Mouse (Mus musculus) left cerebral cortex, adult 8-10 months (tissue): ENCODE data around the gene Epb41l1. TPM values are rescaled to one million over a fixed set of nuclear protein-coding genes. Genes with fewer than 3 reads are reported as not detected.

Experiments used
- DNase-seq, 2 experiments: peaks; one replicate each; pipeline ENCODE4 v3.0.0; 2022; ENCODE audit warnings: low spot score in 2 of 2
- total RNA-seq, 4 experiments: library from RNA; stranded (reverse); gene quantifications; 2 replicates each; pipeline ENCODE4 v1.2.4; 2022

Epb41l1 gene
- total RNA-seq, 4 experiments from 2014 or later = 359 to 405 (median 385) TPM

DNA sequence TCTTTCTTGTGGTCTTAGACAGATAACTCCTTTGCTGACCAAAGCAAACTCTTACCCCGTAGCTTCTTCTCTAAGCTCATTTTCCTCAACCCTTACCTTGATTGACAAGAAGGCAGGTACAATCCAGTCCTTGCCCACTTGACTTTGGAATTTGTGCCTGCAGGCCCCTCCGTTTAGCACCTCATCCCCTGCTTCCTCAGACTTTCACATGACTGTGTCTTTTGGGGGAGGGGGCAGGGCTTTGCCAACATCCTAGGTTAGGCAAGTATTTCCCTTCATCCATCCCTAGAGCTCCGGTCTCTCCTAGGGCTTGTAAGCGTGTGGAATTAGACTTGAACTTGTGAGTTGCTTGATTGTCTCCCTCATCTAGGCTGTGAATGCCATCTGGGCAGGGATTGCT lies 3.0 kb downstream of the Epb41l1 start:
- DNase-seq = no peak

GRCm38 (mm10) chr2:156425618-156426017 lies 4.9 kb downstream of the Epb41l1 start:
- no peak for DNase-seq

DNA sequence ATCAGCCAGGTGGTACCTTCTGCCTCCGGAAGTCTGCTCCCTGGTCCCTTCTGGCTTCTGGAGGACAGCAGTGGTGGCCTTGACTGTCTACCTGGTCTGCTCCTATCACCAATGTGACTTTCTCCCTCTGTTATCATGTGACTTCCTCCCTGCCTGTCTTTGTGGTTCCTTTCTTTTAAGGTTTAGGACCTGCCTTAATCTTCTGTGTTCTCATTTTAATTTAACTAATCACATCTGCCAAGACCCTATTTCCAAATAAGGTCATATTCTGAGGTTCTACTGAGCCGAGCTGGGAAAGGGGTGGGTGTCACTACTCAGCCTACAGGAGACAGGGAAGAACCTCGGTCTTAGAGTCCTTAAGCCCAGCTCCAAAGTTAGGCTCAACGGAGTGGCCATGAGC lies 5.4 kb downstream of the Epb41l1 start:
- DNase-seq = no peak

GRCm38 (mm10) chr2:156429836-156430235 lies 9.1 kb downstream of the Epb41l1 start:
- no peak for DNase-seq

DNA sequence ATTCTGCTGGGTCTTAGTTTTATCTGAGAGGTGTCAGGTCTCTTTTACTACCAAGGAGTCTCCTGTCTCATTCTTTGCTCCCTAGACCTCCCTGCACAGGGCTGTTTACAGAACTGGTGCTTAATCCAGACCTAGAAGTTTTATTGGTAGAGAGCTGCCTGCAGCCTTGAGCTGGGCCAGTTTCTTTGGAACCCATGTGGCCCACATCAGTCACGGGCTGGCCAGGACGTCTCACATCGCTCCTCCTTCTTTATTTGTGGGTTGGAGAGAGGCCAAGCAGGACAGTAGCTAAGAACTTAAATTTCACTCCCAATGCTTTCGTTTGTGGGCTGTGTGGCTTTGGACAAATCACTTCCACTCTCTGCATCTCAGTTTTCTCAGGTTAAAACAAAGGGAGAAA lies 9.6 kb downstream of the Epb41l1 start:
- no peak for DNase-seq

DNA sequence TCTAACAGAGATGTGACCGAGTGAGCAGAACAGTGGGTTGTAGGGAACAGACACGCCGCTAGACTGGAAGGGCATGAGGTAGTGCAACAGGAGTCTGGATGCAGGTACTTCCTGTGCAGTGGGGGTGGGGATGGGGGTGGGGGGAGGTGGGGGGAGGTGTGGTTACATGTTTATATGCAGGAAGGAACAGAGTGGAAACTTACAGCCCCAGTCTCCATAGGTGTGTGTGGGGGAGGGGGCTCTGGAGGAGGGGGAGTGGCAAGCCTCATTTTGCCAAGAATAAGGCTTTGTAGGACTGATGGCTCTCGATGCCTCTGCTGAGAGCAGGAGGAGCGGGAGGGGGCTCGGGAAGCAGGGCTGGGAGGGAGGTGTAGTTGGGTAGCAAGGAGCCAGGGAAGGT lies 10.7 kb downstream of the Epb41l1 start:
- DNase-seq = no peak

DNA sequence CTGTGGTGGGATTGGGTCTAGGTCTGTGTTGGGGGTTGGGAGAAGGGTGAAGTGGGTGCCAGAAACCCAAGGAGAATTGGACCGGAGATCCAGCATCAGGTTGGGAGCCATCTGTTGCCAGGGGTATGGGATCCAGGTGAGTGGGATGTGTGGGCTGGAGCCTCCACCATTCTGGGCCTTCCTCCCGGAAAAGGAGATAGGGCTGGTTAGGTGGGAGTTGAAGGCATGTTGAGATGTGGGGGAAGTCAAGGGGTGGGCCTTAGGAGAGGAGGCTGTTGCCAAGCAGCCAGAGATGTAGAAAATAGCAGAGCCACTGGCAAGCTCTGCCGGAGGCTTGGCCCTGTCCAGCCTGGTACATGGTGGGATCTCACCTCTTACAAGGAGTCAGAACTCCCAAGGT lies 11.4 kb downstream of the Epb41l1 start:
- DNase-seq = peak in 1 of 2 experiments; percentile 43

DNA sequence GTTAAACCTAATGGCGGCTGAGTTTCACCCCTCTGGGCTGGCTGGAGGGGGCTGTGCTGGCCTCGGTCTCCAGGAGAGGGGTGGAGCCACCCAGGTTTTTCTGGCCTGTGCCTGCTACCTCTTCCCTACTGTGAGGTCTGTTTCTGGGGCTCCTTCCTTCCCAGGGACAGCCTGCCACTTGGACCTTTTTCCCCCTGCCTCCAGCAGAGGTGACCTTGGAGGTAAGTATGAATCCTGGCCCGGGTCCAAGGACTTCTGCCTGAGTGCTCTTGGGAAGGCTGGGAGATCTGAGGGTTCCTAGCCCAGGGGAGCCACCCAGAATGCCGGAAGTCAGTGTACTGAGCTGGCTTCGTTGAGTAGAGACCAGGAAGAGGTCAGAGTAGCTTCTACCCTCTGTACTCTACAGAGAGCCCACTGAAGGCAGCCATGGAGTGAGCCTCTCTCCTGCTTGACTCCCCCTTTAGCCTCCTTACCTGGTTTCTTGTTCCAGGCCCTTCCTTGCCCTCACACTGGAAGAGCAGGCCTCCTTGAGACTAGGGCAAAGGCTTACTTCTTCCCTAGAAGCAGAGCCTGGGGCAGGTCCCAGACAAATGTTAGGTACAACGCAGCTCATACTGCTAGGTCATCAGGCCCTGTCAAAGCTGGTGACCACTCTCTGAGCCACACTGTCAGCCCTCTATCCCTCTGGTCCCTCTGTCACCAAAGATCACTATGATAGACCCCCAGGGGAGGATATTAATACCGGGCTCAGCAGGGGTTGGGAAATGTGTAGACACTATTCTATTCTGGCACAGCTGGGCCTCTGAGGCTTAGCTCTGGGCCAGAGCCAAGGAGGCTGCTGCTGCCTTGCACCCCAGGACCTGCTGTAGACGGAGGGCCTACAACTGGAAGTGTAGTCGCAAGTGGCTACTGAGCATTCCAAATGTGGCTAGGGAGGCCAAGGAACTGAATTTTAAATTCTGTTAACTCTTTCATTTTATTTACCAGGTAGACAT lies 12.5 kb downstream of the Epb41l1 start:
- DNase-seq = no peak

- no peak for DNase-seq
Observed at GRCm38 (mm10) chr2:156437637-156438036, 16.9 kb downstream of the Epb41l1 start.

DNA sequence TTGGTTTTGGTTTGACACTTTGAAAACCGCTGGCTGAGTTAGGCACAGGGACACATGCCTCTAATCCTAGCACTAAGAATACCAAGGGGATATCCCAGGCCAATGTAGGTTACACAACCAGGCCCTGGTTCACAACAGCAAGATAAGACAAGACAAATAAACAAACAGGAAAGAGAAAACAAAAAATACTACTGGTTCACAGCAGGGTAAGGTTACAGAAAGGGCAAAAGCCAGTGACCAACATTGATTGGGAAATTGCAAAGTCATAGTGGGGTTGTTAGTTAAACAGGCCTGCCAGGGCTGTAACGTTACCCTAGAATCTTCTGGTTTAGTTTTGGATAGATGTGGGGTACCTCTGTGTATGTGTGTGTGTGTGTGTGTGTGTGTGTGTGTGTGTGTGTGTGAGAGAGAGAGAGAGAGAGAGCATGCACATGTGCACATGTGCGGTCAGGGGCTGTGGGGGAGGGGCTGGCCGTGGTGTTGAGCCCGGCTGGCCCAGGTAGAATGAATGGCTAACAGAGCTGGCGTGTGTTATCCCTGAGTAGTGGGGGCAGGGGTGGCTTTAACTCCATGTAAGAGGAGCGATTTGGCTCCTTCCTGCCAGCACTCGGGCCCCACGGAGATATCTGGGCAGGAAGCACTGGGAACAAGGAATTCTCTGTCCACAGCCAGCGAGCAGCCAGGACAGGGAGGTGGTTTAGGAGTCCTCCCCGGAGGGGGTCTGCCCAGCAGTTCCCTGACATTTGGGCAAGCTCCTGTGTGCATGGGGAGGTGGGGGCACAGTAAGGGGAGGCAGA lies 19.2 kb downstream of the Epb41l1 start:
- no peak for DNase-seq

- DNase-seq = no peak
Observed at GRCm38 (mm10) chr2:156441909-156442308, 21.2 kb downstream of the Epb41l1 start.

GRCm38 (mm10) chr2:156443323-156443722 lies 22.6 kb downstream of the Epb41l1 start:
- DNase-seq = no peak

- DNase-seq = no peak
Observed at GRCm38 (mm10) chr2:156446489-156447035, 25.9 kb downstream of the Epb41l1 start.

DNA sequence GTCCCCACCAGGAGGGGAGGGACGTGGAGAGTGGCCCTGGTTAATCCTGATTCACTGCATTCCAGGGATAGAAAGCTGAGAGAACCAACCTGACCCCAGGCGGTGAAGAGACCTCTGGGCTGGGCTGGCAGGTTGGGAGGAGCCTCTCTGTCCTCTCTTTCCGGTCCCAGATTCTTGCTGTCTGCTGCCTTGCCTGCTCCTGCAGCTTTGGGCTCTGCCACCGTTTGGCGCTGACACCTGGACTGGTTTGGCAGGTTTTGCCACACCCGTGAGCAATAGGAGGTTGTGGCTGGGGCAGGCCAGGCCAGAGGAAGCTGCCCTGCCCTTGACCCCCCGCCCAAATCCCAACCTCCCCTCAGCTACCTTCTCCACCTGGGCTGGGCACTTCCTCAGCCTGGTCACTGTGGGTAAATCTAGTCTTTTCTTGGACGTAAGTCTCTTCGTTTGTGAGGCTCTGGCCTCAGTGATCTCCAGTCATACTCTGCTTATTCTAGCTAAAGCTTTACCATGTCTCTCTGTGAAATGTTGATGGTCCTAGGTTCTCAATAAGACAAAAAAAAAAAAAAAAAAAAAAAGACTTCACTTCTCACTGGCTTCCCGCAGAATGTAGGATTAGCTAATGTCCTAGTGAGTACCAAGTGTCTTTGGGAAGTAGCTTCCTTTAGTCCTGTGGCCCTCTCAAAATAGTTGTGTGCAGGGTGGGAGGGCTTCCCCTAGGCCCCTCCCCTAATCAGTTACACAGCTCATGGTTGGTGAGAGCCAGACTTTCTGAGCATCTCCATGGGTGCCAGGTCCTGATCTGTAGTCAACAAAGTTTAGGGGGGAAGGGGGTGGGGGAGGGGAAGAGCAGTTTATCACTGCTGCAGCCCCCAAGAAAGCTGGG lies 26.9 kb downstream of the Epb41l1 start:
- no peak for DNase-seq

DNA sequence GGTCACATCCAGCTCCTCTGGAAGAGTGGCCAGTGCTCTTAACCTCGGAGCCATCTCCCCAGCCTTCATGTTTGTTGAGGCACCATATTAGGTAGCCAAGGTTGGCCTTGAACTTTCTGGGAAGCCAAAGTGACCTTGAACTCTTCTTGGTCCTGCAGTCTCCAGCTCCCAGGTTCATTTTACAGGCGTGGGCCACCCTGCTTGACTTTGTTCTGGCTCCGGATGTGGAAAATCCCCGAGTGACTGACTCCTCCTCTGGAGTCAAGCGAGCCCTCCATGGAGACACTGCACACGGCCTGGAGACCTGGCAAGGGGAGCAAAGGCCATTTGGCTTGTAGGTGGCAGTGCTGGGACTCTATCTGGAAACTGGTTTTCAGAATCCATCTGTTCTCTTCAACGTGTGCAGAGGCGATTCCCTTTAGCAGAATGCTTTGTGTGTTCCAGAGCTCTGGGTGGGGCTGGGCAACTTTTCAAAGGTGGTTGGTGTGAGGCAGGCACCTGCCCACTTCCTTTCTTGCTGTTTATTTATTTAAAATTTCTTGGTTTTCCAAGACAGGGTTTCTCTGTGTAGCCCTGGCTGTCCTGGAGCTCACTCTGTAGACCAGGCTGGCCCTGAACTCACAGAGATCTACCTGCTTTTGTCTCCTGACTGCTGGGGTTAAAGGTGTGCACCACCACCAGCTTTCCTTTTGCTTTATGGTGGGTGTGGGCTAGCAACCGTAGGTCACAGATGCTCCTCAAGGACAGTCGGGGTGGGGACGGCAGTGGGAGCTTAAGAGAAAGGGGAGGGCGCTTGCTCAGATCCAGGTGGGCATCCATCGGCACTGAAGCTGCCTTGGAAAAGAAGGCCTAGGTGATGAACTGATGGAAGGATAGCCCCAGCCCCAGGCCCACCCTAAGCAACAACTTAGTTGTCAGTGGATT lies 30.8 kb downstream of the Epb41l1 start:
- no peak for DNase-seq

GRCm38 (mm10) chr2:156452149-156452536 lies 31.4 kb downstream of the Epb41l1 start:
- DNase-seq = no peak

GRCm38 (mm10) chr2:156453822-156454221 lies 33.1 kb downstream of the Epb41l1 start:
- DNase-seq = no peak

DNA sequence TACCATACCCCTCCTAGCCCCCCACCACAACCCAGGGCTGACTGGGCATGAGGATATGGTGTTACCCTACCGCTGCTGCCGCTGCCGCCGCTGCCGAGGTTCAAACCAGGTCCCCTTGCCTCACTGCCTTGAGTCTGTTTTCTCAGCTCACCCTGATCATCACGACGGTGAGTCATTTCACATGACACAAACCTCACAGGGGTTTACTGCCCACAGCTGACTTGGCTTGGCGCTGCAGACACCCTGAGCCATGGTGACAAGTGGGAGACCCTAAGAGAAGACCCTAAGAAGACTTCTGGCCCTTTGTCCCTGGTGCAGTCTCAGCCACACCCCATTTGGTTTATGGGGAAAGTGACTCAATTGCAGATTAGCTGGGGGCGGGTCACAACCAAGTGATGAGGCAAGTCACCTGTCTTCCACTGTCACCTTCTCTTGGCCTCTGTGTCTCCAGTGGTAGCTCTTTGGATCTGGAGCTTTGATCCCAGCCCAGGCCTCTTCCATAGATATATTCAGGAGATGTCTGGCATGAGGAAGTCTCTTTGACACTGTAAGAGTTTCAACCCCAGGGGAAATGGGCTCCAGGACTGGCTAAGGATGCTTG lies 34.9 kb downstream of the Epb41l1 start:
- no peak for DNase-seq
